Mouse (Mus musculus) liver, embryonic 14.5 days (tissue): Measurements from ENCODE around the gene Adcy6. TPM values are rescaled to one million over a fixed set of nuclear protein-coding genes. Genes with fewer than 3 reads are reported as not detected.

ENCODE experiments used
- ATAC-seq: fragments of 200-750 bp; cut with Nextera tagmentation; 2 replicates; pipeline ENCODE4 v1.8.0; 2017; ENCODE audit warnings: moderate number of reproducible peaks, mild to moderate bottlenecking, moderate library complexity; ENCODE audit not compliant: insufficient read depth
- DNase-seq, 3 experiments: peaks; one replicate each; pipeline ENCODE4 v3.0.0-alpha.2; 2012 to 2013; ENCODE audit warnings: low read depth in 3 of 3, low spot score in 3 of 3
- H3K27ac ChIP-seq: fragments of 300-500 bp; sonication (generic); 2 replicates; pipeline ENCODE4 v1.5.1; 2014; ENCODE audit warnings: moderate library complexity, mild to moderate bottlenecking, control low read depth, inconsistent platforms
- H3K27me3 ChIP-seq: fragments of 300-500 bp; sonication (generic); 2 replicates; pipeline ENCODE4 v1.6.1; 2014; ENCODE audit warnings: mild to moderate bottlenecking, low read length, moderate library complexity; ENCODE audit not compliant: control insufficient read depth, insufficient read depth
- H3K36me3 ChIP-seq: fragments of 300-500 bp; sonication (generic); replicated peaks from 2 replicates; pipeline ENCODE4 v1.6.1; 2014; ENCODE audit warnings: low read depth; ENCODE audit not compliant: control insufficient read depth, insufficient read depth
- H3K4me1 ChIP-seq, 2 experiments: fragments of 200-500 bp in 1 of 2; fragments of 300-500 bp in 1 of 2; sonication (generic) in 1 of 2; replicated peaks; 2 replicates each; pipeline ENCODE4 v1.6.1; 2012 to 2014; ENCODE audit warnings: antibody characterized with exemption in 1 of 2, inconsistent platforms in 1 of 2, low read length in 1 of 2; ENCODE audit not compliant: control insufficient read depth in 2 of 2, insufficient read depth in 2 of 2
- H3K4me2 ChIP-seq: fragments of 300-500 bp; sonication (generic); 2 replicates; pipeline ENCODE4 v1.6.1; 2014; ENCODE audit warnings: low read depth, mild to moderate bottlenecking, control low read depth, moderate library complexity
- H3K4me3 ChIP-seq, 2 experiments: fragments of 200-500 bp in 1 of 2; fragments of 300-500 bp in 1 of 2; sonication (generic) in 1 of 2; 2 replicates each; pipeline ENCODE4 v1.5.1; 2012 to 2014; ENCODE audit warnings: low read depth in 2 of 2, low read length in 2 of 2, mild to moderate bottlenecking in 2 of 2, control low read depth in 1 of 2, inconsistent platforms in 1 of 2, moderate library complexity in 1 of 2; ENCODE audit not compliant: insufficient read depth in 1 of 2
- H3K9ac ChIP-seq: fragments of 300-500 bp; sonication (generic); replicated peaks from 2 replicates; pipeline ENCODE4 v1.6.1; 2014; ENCODE audit warnings: mild to moderate bottlenecking, control low read depth, moderate library complexity
- H3K9me3 ChIP-seq: fragments of 300-500 bp; sonication (generic); 2 replicates; pipeline ENCODE4 v1.6.1; 2016; ENCODE audit warnings: low read length, mixed read lengths; ENCODE audit not compliant: control insufficient read depth
- CTCF ChIP-seq: IDR thresholded peaks from 2 replicates; pipeline ENCODE4 v1.5.1; 2016; ENCODE audit warnings: antibody characterized with exemption, low read depth, control low read depth
- EP300 ChIP-seq: IDR thresholded peaks from 2 replicates; pipeline ENCODE4 v1.6.1; 2016; ENCODE audit warnings: antibody characterized with exemption, low read depth
- whole genome bisulfite sequencing: fragments of 180-500 bp; shearing (Covaris S2); extraction: QIAGEN DNeasy Blood & Tissue Kit; methylation state at CpG from one replicate; pipeline ENCODE4 v1.1.7; 2014; ENCODE audit not compliant: insufficient replicate concordance; 5-methylcytosine and 5-hydroxymethylcytosine counted together
- polyA plus RNA-seq, 2 experiments: library from polyadenylated mRNA; depleted of rRNA in 1 of 2; stranded (reverse) in 1 of 2; unstranded in 1 of 2; fragments of >200 nt; fragmentation: Nextera tagmentation in 1 of 2; extraction: Ambion mirVana in 1 of 2; gene quantifications; 2 replicates each; pipeline versions ENCODE4 v1.2.1 to v1.2.3; 2012 to 2014

The Adcy6 gene
- polyA plus RNA-seq, 2 experiments: 4.2 to 13.1 TPM

DNA sequence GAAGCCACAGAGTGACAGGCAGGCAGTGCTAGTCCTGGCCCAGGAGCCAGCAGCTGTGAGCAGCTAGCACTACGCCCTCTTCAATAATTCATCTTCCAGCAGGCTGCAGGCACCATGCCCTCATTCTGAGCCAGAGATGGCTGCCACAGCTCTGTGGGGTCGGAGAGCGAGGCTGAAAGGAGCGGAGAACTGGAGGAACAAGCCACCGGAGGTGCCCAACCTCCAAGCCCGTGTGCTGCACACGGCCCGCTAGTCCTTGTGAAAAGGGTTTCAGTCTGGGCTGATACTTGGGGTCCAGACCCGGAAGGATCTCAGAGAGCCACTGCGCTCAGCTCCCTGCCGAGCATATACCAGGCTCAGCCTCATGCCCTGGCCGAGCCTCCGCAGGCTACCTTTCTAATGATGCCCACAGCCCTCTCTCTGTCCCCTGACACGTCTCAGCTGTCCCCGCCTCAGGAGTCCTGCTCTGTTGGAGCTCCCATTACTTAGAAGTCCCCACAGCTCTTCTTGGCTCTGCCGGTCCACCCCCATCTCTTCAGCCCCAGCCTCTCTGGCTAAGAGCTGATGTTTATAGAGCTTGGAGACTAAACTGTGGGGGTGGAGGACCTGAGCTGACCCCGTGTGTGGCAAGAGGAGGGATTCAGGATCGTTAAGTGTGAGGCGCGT, 18.8 kb upstream of the Adcy6 start:
- H3K36me3 ChIP-seq: no peaks in the 10 kb centered on the region
- no peaks in the 10 kb centered on the region for H3K4me1 ChIP-seq
- no peak overlapping the region for H3K4me3 ChIP-seq
- H3K4me2 ChIP-seq: no peak overlapping the region
- 10% methylated on average over 20 of the region's 20 CpGs for WGBS
- no peak for TF ChIP-seq EP300
- TF ChIP-seq CTCF: no peak
- H3K9ac ChIP-seq: no peak overlapping the region
- ATAC-seq (no peak), DNase-seq (no peak)
- H3K27ac ChIP-seq: no peak overlapping the region
- H3K9me3 ChIP-seq: no peaks in the 10 kb centered on the region
- H3K27me3 ChIP-seq: peaks cover 62% of the 10 kb centered on the region

DNA sequence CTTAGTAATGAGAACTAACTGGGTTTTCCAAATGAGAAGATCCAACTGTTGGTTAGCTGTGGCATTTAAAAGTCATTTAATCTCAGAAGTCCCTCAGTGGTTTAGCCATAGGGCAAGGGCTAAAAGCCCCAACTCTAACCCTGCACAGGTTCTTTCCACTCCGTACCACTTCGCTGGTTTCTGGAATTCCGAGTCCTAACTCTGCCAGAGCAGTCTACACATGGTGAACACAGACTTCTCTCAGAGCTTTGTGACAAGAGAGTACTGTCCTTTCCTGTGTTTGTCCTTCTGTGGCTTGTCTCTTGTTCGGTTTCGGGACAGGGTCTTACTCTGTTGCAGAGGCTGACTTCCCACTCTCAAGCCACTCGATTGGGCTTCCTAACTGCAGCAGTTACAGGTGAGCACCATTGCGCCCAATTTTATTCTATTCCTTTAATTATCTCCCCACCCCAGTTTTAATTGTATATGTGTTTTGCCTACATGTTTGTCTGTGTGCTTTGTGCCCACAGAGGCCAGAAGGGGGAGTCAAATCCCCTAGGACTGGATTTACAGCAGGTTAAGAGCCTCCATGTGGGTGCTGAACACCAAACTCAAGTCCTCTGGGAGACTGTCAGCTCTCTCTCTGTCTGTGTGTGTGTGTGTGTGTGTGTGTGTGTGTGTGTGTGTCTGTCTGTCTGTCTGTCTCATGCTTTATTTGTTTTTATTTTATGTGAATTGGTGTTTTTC, 16.8 kb upstream of the Adcy6 start:
- H3K4me1 ChIP-seq: no peaks in the 10 kb centered on the region
- no peaks in the 10 kb centered on the region for H3K36me3 ChIP-seq
- H3K27ac ChIP-seq: no peak overlapping the region
- H3K4me3 ChIP-seq: no peak overlapping the region
- H3K4me2 ChIP-seq: no peak overlapping the region
- WGBS: 58% methylated on average over 7 of the region's 7 CpGs
- H3K27me3 ChIP-seq: peaks cover 50% of the 10 kb centered on the region
- H3K9me3 ChIP-seq: no peaks in the 10 kb centered on the region
- ATAC-seq (no peak), DNase-seq (no peak)
- TF ChIP-seq CTCF: peak; percentile 27; the same call in 1 of the 2 replicates
- no peak for TF ChIP-seq EP300
- no peak overlapping the region for H3K9ac ChIP-seq

DNA sequence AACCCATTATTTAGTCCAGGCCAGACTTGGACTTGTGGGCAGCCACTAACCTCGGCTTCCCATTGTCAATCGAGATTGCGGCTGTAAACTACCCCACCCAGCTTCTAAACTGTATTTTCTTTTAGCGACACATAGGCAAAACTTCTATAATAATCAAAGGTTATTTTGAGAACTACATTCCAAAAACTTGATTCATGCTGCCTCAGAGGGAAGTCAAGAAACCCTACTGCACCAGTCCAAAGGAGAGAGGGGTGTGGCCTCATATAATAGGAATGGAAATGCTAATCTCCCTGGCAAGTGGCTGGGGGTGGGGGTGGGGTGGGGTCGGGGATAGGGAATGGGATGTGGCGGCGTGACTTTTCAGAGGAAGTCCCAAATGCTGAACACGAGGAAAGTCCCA, 16.2 kb upstream of the Adcy6 start:
- whole genome bisulfite sequencing: 21% methylated on average over 8 of the region's 8 CpGs
- Histone ChIP-seq H3K27me3 (peaks cover 45% of the 10 kb centered on the region), H3K4me3 (no peak overlapping the region), H3K27ac (no peak overlapping the region), H3K9ac (no peak overlapping the region), H3K4me1 (no peaks in the 10 kb centered on the region), H3K4me2 (no peak overlapping the region), H3K36me3 (no peaks in the 10 kb centered on the region), H3K9me3 (no peaks in the 10 kb centered on the region)
- TF ChIP-seq CTCF: no peak
- no peak for TF ChIP-seq EP300
- no peak for DNase-seq
- ATAC-seq: no peak

DNA sequence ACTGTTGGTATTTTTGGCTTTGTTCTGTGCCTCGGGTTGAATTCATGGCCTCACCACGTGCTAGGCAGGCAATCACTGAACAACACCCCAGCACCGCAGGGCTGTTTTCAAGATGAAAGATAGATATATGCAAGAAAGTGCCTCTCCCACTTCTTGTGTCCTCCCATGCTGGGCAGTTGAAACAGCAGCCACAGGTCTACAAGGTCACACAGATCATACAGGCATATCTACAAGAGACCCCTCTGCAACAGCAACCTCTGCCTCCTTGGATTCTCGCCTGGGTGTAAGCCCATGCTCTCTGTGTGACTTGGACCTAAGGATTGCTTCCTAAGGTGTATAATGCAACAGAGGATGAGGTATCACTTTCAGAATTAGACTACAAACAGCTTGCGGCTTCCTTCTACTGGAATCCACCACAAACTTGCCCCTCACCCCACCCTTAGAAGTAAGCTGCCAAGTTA, 13.5 kb upstream of the Adcy6 start:
- TF ChIP-seq EP300 (no peak), CTCF (no peak)
- no peaks in the 10 kb centered on the region for H3K4me1 ChIP-seq
- no peak overlapping the region for H3K4me2 ChIP-seq
- no peaks in the 10 kb centered on the region for H3K36me3 ChIP-seq
- no peak overlapping the region for H3K4me3 ChIP-seq
- ATAC-seq (no peak), DNase-seq (no peak)
- H3K9me3 ChIP-seq: no peaks in the 10 kb centered on the region
- peaks cover 22% of the 10 kb centered on the region for H3K27me3 ChIP-seq
- H3K9ac ChIP-seq: no peak overlapping the region
- 42% methylated on average over 5 of the region's 5 CpGs for WGBS
- no peak overlapping the region for H3K27ac ChIP-seq

DNA sequence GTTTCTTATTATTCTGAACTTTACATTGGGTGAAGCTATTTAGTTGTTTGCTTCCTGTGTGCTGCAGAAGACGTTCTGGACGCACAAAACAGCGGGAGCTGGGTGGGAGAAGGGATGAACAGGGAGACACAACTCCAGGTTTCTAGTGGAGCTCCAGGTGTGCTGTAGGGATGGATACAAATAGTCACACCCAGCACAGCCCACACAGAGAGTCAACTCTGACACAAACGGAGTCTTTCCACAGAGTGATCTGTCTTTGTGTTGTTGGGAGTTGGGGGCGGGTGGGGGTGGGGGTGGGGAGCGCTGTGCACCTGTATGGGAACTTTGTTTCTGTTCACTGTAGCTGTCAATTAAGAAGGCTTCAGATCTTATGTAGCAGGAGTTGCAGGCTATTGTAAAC, 12.8 kb upstream of the Adcy6 start:
- Histone ChIP-seq H3K4me2 (no peak overlapping the region), H3K36me3 (no peaks in the 10 kb centered on the region), H3K9ac (no peak overlapping the region), H3K4me1 (no peaks in the 10 kb centered on the region), H3K27ac (no peak overlapping the region), H3K9me3 (no peaks in the 10 kb centered on the region), H3K27me3 (peaks cover 21% of the 10 kb centered on the region), H3K4me3 (no peak overlapping the region)
- WGBS: 24% methylated on average over 6 of the region's 6 CpGs
- ATAC-seq (no peak), DNase-seq (no peak)
- TF ChIP-seq EP300: no peak
- no peak for TF ChIP-seq CTCF
